Comparison of ENCODE assay signal across 19 mouse cellular contexts in genomic region chr5:139043546-139043945, GRCm38 (mm10). TPM values are rescaled to one million over a fixed set of nuclear protein-coding genes. Genes with fewer than 3 reads are reported as not detected.
A peak's percentile ranks its signal among the peaks of the same experiment; 100 is the strongest.
DNase-seq lines count a peak whose midpoint lies in the region; ATAC-seq and TF ChIP-seq lines count a peak whose summit lies in the region.
"Had no signal": no experiment of that assay in that cellular context is flagged by ENCODE, and none has a peak within 500 bp of the region (broad histone marks: within the 10 kb centered on the region; RNA-seq: fewer than 3 reads in every experiment).

No protein-coding gene starts in this region.

- H3K36me3 ChIP-seq in lung, postnatal 0 days (ENCODE audit: insufficient read depth, low read length): no peaks in the 10 kb centered on the region
- H3K36me3 ChIP-seq: embryonic facial prominence, embryonic 10.5 days; G1E had no signal

- ATAC-seq in lung, postnatal 0 days: peak; percentile 48
- ATAC-seq: CD4-positive, CD25-positive, alpha-beta regulatory T cell, adult 4 months; forebrain, embryonic 13.5 days; forebrain, postnatal 0 days; hindbrain, embryonic 16.5 days had no signal

- H3K9me3 ChIP-seq in lung, postnatal 0 days (ENCODE audit: low read length): no peaks in the 10 kb centered on the region
- H3K9me3 ChIP-seq: embryonic facial prominence, embryonic 10.5 days; forebrain, embryonic 13.5 days; G1E had no signal

- H3K4me1 ChIP-seq in lung, postnatal 0 days (ENCODE audit: insufficient read depth, low read depth, low read length): no peaks in the 10 kb centered on the region

- no peak overlapping the region for H3K9ac ChIP-seq in lung, postnatal 0 days (replicated peaks; ENCODE audit: low read depth)
- H3K9ac ChIP-seq: forebrain, embryonic 13.5 days; forebrain, postnatal 0 days had no signal

- no peak overlapping the region for H3K4me2 ChIP-seq in lung, postnatal 0 days (replicated peaks; ENCODE audit: low read depth, low read length)
- H3K4me2 ChIP-seq: forebrain, embryonic 13.5 days had no signal

- peak; percentile 23 for DNase-seq in kidney, adult 11 months
- no peak for DNase-seq in kidney, postnatal 4 days
- no peak for DNase-seq in lung, postnatal 0 days (ENCODE audit: low spot score)
- DNase-seq in lung, postnatal 25 days (ENCODE audit: low spot score): no peak
- DNase-seq in ZHBTc4 (ENCODE audit: low read depth, low spot score): peak; percentile 38
- DNase-seq in cerebellum, adult 11-12 months: no peak
- DNase-seq: adrenal gland, adult 2 months; adrenal gland, postnatal 25 days; B cell, adult 2 months; cerebellum, adult 2 months; cerebellum, postnatal 10 days; forebrain, postnatal 0 days; gastrocnemius, postnatal 14 days; heart, postnatal 14 days had no signal

- no peaks in the 10 kb centered on the region for H3K27me3 ChIP-seq in lung, postnatal 0 days (replicated peaks; ENCODE audit: insufficient read depth, low read length)
- H3K27me3 ChIP-seq: forebrain, embryonic 13.5 days had no signal

- TF ChIP-seq EP300 in lung, postnatal 0 days (IDR thresholded peaks at IDR 0.05): no peak

- no peak overlapping the region for H3K27ac ChIP-seq in lung, postnatal 0 days (ENCODE audit: low read length)
- H3K27ac ChIP-seq: embryonic facial prominence, embryonic 10.5 days; forebrain, embryonic 13.5 days had no signal

- no peak for TF ChIP-seq CTCF in lung, postnatal 0 days (IDR thresholded peaks at IDR 0.05)

- 52% methylated on average over 4 of the region's 4 CpGs for WGBS in lung, postnatal 0 days

- no peak overlapping the region for H3K4me3 ChIP-seq in lung, postnatal 0 days (ENCODE audit: low read depth, low read length)
- H3K4me3 ChIP-seq: embryonic facial prominence, embryonic 10.5 days; forebrain, embryonic 13.5 days had no signal

RNA-seq across cellular contexts. Expression of gene Pdgfa, which starts 46.4 kb away (rescaled TPM):
- 108 and 114 TPM in 2 replicates for polyA plus RNA-seq in lung, postnatal 0 days (2015; fragmentation: Nextera tagmentation; extraction: Ambion mirVana)
- polyA plus RNA-seq: CD4-positive, CD25-positive, alpha-beta regulatory T cell, adult 4 months; G1E had no signal

Comparison
In these comparisons a context has a peak if more than half of its experiments do, and no peak if none do; other contexts are left out.
1. DNase-seq: peak in kidney, adult 11 months (single experiment) and ZHBTc4 (single experiment); none in kidney, postnatal 4 days (0 of 2), lung, postnatal 0 days (single experiment), lung, postnatal 25 days (single experiment) and cerebellum, adult 11-12 months (single experiment).